Mouse (Mus musculus) CH12.LX (cell line): ENCODE measurements at regions not wholly inside any gene's neighbourhood (a gene's known extent, or its start where the extent isn't known, plus 50 kb on each side); places are given as distances from the start of the nearest gene placed in this dataset.

Experiments
- DNase-seq: peaks from one replicate; pipeline ENCODE4 v3.0.0-alpha.2; 2013; ENCODE audit errors: extremely low read depth
- H3K27ac ChIP-seq: 2 replicates; pipeline ENCODE4 v1.5.1; 2012; ENCODE audit warnings: low read depth, mild to moderate bottlenecking, control low read depth, moderate library complexity; ENCODE audit not compliant: insufficient read depth
- H3K27me3 ChIP-seq: replicated peaks from 2 replicates; pipeline ENCODE3; 2012; ENCODE audit warnings: inconsistent platforms
- H3K36me3 ChIP-seq, 2 experiments: replicated peaks in 1 of 2; 2 replicates each; pipeline versions ENCODE3 to v1.6.1; 2012; ENCODE audit warnings: inconsistent platforms in 1 of 2, low read length in 1 of 2, mild to moderate bottlenecking in 1 of 2, mixed read lengths in 1 of 2, moderate library complexity in 1 of 2; ENCODE audit not compliant: control insufficient read depth in 1 of 2, insufficient read depth in 1 of 2
- H3K4me1 ChIP-seq, 2 experiments: 2 replicates each; pipeline ENCODE4 v1.6.1; 2012; ENCODE audit warnings: inconsistent platforms in 1 of 2, moderate library complexity in 1 of 2; ENCODE audit not compliant: insufficient read depth in 2 of 2, control insufficient read depth in 1 of 2
- H3K4me2 ChIP-seq: 2 replicates; pipeline ENCODE4 v1.6.1; 2012; ENCODE audit warnings: low read depth, mild to moderate bottlenecking, control low read depth; ENCODE audit not compliant: poor library complexity, insufficient read depth, severe bottlenecking
- H3K4me3 ChIP-seq, 3 experiments: fragments of 150-350 bp in 1 of 3; sonication (generic) in 1 of 3; replicated peaks in 1 of 3; 2 replicates each; pipeline versions ENCODE3 to v1.5.1; 2011 to 2012; ENCODE audit warnings: low read depth in 2 of 3, low read length in 2 of 3, mild to moderate bottlenecking in 2 of 3, moderate library complexity in 2 of 3, control low read depth in 1 of 3, improper control_type of control experiment in 1 of 3, inconsistent platforms in 1 of 3, mixed read lengths in 1 of 3; ENCODE audit not compliant: poor library complexity in 1 of 3
- H3K79me2 ChIP-seq: replicated peaks from 2 replicates; pipeline ENCODE4 v1.6.1; 2012; ENCODE audit warnings: mild to moderate bottlenecking, moderate library complexity; ENCODE audit not compliant: control insufficient read depth, poor library complexity, insufficient read depth, severe bottlenecking; ENCODE audit errors: extremely low read depth
- H3K9ac ChIP-seq: 2 replicates; pipeline ENCODE4 v1.6.1; 2012; ENCODE audit warnings: low read depth, mild to moderate bottlenecking, control low read depth, moderate library complexity; ENCODE audit not compliant: insufficient read depth
- H3K9me3 ChIP-seq: replicated peaks from 2 replicates; pipeline ENCODE3; 2012; ENCODE audit warnings: low read length, inconsistent platforms, mixed read lengths
- CHD1 ChIP-seq: IDR thresholded peaks from 2 replicates; pipeline ENCODE4 v1.6.1; 2012; ENCODE audit warnings: low read depth, low read length, improper control_type of control experiment, inconsistent platforms
- CTCF ChIP-seq, 2 experiments: IDR thresholded peaks in 1 of 2; conservative IDR thresholded peaks in 1 of 2; 2 replicates each; pipeline ENCODE4 v1.5.1; 2011 to 2012; ENCODE audit warnings: low read depth in 2 of 2, low read length in 2 of 2, improper control_type of control experiment in 1 of 2, inconsistent platforms in 1 of 2, mild to moderate bottlenecking in 1 of 2, moderate library complexity in 1 of 2
- EP300 ChIP-seq: IDR thresholded peaks from 2 replicates; pipeline ENCODE4 v1.6.1; 2011; ENCODE audit warnings: low read length, improper control_type of control experiment
- GABPA ChIP-seq: IDR thresholded peaks from 2 replicates; pipeline ENCODE4 v1.6.1; 2012; ENCODE audit warnings: low read depth, low read length, improper control_type of control experiment, inconsistent platforms; ENCODE audit not compliant: insufficient replicate concordance
- HCFC1 ChIP-seq: IDR thresholded peaks from 2 replicates; pipeline ENCODE4 v1.6.1; 2012; ENCODE audit warnings: low read depth, mild to moderate bottlenecking, inconsistent platforms, low read length, improper control_type of control experiment
- IRF4 ChIP-seq: IDR thresholded peaks from 2 replicates; pipeline ENCODE4 v1.6.1; 2014; ENCODE audit warnings: low read depth, mild to moderate bottlenecking, inconsistent platforms, low read length, improper control_type of control experiment
- JUND ChIP-seq: conservative IDR thresholded peaks from 2 replicates; pipeline ENCODE4 v1.6.1; 2011; ENCODE audit warnings: low read depth, low read length, improper control_type of control experiment
- MAZ ChIP-seq: IDR thresholded peaks from 2 replicates; pipeline ENCODE4 v1.6.1; 2012; ENCODE audit warnings: low read depth, mild to moderate bottlenecking, inconsistent platforms, low read length, improper control_type of control experiment, moderate library complexity
- MYC ChIP-seq: IDR thresholded peaks from 2 replicates; pipeline ENCODE4 v1.6.1; 2011; ENCODE audit warnings: low read depth, mild to moderate bottlenecking, improper control_type of control experiment, low read length
- NELFE ChIP-seq: IDR thresholded peaks from 2 replicates; pipeline ENCODE4 v1.6.1; 2011; ENCODE audit warnings: low read depth, low read length, improper control_type of control experiment
- POLR2AphosphoS2 ChIP-seq: IDR thresholded peaks from 2 replicates; pipeline ENCODE4 v1.6.1; 2011; ENCODE audit warnings: low read depth, low read length, improper control_type of control experiment
- SIN3A ChIP-seq: IDR thresholded peaks from 2 replicates; pipeline ENCODE4 v1.6.1; 2012; ENCODE audit warnings: low read length, improper control_type of control experiment, inconsistent platforms
- SMC3 ChIP-seq: IDR thresholded peaks from 2 replicates; pipeline ENCODE4 v1.6.1; 2011; ENCODE audit warnings: low read depth, low read length, improper control_type of control experiment
- UBTF ChIP-seq: IDR thresholded peaks from 2 replicates; pipeline ENCODE4 v1.6.1; 2012; ENCODE audit warnings: low read depth, mild to moderate bottlenecking, inconsistent platforms, low read length, improper control_type of control experiment, moderate library complexity
- USF1 ChIP-seq: IDR thresholded peaks from 2 replicates; pipeline ENCODE4 v1.6.1; 2014; ENCODE audit warnings: low read depth, mild to moderate bottlenecking, inconsistent platforms, low read length, improper control_type of control experiment
- ZC3H11A ChIP-seq: IDR thresholded peaks from 2 replicates; pipeline ENCODE4 v1.6.1; 2012; ENCODE audit warnings: low read depth, mild to moderate bottlenecking, inconsistent platforms, low read length, improper control_type of control experiment
- ZMIZ1 ChIP-seq: IDR thresholded peaks from 2 replicates; pipeline ENCODE4 v1.6.1; 2012; ENCODE audit warnings: low read depth, mild to moderate bottlenecking, inconsistent platforms, low read length, improper control_type of control experiment
- dilution Hi-C: fragments of 300-500 bp; cut with MboI; formaldehyde crosslinking; loops from 2 replicates; pipeline ENCODE4 v1.14.3; 2020; ENCODE audit warnings: low sequenced_read_pairs; ENCODE audit not compliant: extremely low pct_unique_long_range_greater_than_20kb, extremely low pct_ligation_motif_present
- in situ Hi-C: fragments of 300-500 bp; cut with MboI; formaldehyde crosslinking; loops from 3 replicates; pipeline ENCODE4 v1.14.3; 2019; ENCODE audit warnings: low sequenced_read_pairs, low pct_ligation_motif_present, low pct_unique_long_range_greater_than_20kb, mixed read lengths

GRCm38 (mm10) chr12:29275676-29276075 is 252.5 kb upstream of the Myt1l start:
- Histone ChIP-seq H3K27me3 (peaks cover 5% of the 10 kb centered on the region), H3K9me3 (no peaks in the 10 kb centered on the region), H3K4me3 (no peak overlapping the region), H3K27ac (no peak overlapping the region), H3K4me1 (peaks cover 0 to 5% of the 10 kb centered on the region in 2 experiments; a peak in 2 of 4 replicates), H3K4me2 (no peak overlapping the region), H3K9ac (no peak overlapping the region), H3K79me2 (no peaks in the 10 kb centered on the region), H3K36me3 (no peaks in the 10 kb centered on the region)
- dilution Hi-C loops (no loop called here), in situ Hi-C loops (no loop called here)
- TF ChIP-seq SMC3 (no peak), HCFC1 (no peak), GABPA (no peak), MAZ (no peak), USF1 (no peak), IRF4 (no peak), ZMIZ1 (no peak), CTCF (conservative IDR thresholded peaks at IDR 0.05 in 1 of 2, IDR thresholded peaks at IDR 0.05 in 1 of 2; ENCODE audit: low read depth in 2 of 2, low read length in 2 of 2) (no peak), SIN3A (no peak)
- no peak for DNase-seq

GRCm38 (mm10) chr12:29279631-29280080 is 248.5 kb upstream of the Myt1l start:
- Histone ChIP-seq H3K36me3 (no peaks in the 10 kb centered on the region), H3K27ac (no peak overlapping the region), H3K27me3 (peaks cover 5% of the 10 kb centered on the region), H3K9me3 (no peaks in the 10 kb centered on the region), H3K9ac (no peak overlapping the region), H3K79me2 (no peaks in the 10 kb centered on the region), H3K4me2 (no peak overlapping the region), H3K4me1 (peaks cover 3 to 10% of the 10 kb centered on the region in 2 experiments; a peak in 2 of 4 replicates), H3K4me3 (no peak overlapping the region)
- dilution Hi-C loops (no loop called here), in situ Hi-C loops (no loop called here)
- no peak for DNase-seq
- TF ChIP-seq UBTF (no peak), NELFE (no peak), ZC3H11A (no peak), POLR2AphosphoS2 (no peak), CTCF (conservative IDR thresholded peaks at IDR 0.05 in 1 of 2, IDR thresholded peaks at IDR 0.05 in 1 of 2; ENCODE audit: low read depth in 2 of 2, low read length in 2 of 2) (no peak), CHD1 (no peak), ZMIZ1 (no peak), MYC (no peak), USF1 (no peak), EP300 (no peak), JUND (no peak)
